Mouse (Mus musculus): ENCODE data around the gene Ppfibp1.

DNA sequence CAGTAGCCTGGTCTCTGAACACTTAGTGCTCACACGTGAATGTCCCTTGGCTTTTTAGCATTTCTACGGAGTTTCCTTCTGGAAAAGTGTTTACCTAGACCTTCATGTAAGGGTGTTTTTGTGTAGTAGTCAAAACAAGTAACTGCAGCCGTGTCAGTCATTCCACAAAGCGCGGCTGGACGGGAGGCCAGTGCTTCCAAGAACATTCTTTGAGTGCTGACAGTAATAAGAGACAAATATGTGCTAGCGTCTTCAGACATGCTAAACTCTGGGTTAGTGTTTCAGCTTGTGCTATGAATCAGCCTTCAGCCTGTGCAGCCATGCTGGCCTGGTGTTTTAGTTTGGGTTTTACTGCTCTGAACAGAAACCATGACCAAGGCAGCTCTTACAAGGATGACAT, 174.4 kb downstream of the Ppfibp1 start:
- TF ChIP-seq CTCF (IDR thresholded peaks at IDR 0.05; ENCODE audit: extremely low read depth, insufficient read depth, low read length) (no peak), POLR2A (IDR thresholded peaks at IDR 0.05; ENCODE audit: extremely low read depth, insufficient read depth, low read length) (no peak)

Measured in cortical plate, adult 2 months (tissue).